In the genomic region with DNA sequence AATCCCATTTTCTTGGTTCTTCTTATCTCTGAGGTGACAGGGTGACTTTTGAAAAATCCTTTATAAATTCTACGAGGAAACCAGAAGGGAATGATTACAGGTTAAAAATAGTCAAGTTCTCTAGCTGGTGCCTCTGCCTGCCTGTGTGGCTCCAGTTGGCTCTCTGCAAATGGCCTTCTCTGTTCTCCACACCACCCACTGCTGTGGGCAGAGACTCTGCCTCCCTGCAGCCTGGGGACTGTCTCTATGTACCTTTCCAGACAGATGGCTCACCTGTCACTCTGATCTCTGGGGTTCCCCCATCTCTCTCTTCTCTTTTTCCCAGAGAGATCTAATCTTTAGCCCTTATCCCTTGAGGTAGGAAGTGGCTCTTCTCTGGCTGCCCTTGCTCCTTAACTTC, we compare ENCODE assay signal across 19 mouse cellular contexts.
A peak's percentile ranks its signal among the peaks of the same experiment; 100 is the strongest.
DNase-seq lines count a peak whose midpoint lies in the region.
"Had no signal": no experiment of that assay in that cellular context is flagged by ENCODE, and none has a peak within 500 bp of the region (broad histone marks: within the 10 kb centered on the region; RNA-seq: fewer than 3 reads in every experiment).

No protein-coding gene starts in this region.

- peak; percentile 35 to 45 for DNase-seq in frontal cortex, postnatal 36 days (ENCODE audit: low spot score in 2 of 2)
- no peak for DNase-seq in frontal cortex, postnatal 10 days (ENCODE audit: low spot score in 2 of 2)
- DNase-seq in left cerebral cortex, postnatal 25 days (ENCODE audit: low spot score in 2 of 2), result peak; percentile 11 to 66
- DNase-seq in left cerebral cortex, postnatal 10 days (ENCODE audit: extremely low spot score in 1 of 2, low spot score in 2 of 2), result no peak
- DNase-seq in right cerebral cortex, adult 2 months (ENCODE audit: low spot score in 2 of 2), result peak; percentile 27 to 41
- DNase-seq in right cerebral cortex, postnatal 14 days, result no peak
- peak; percentile 23 to 43 for DNase-seq in right cerebral cortex, postnatal 36 days (ENCODE audit: low spot score in 2 of 2)
- DNase-seq in spleen, adult 18-20 months, result no peak
- DNase-seq: adrenal gland, adult 2 months; adrenal gland, postnatal 14 days; cerebellum, adult 11-12 months; cerebellum, adult 8-10 months; cerebellum, postnatal 10 days; cerebellum, postnatal 36 days; embryo, embryonic 11 days; gastrocnemius, postnatal 25 days; heart, adult 18-20 months; heart, postnatal 10 days; heart, postnatal 36 days had no signal

- intact Hi-C loops in left cerebral cortex, postnatal 25 days (cut with DNase I), result no loop called here
- intact Hi-C loops in left cerebral cortex, postnatal 10 days (cut with DNase I), result no loop called here

Comparison
In these comparisons a context has a peak if more than half of its experiments do, and no peak if none do; other contexts are left out.
1. DNase-seq: peak in frontal cortex, postnatal 36 days (2 of 2), left cerebral cortex, postnatal 25 days (2 of 2), right cerebral cortex, adult 2 months (2 of 2) and right cerebral cortex, postnatal 36 days (2 of 2); none in frontal cortex, postnatal 10 days (0 of 2), left cerebral cortex, postnatal 10 days (0 of 2), right cerebral cortex, postnatal 14 days (single experiment) and spleen, adult 18-20 months (0 of 2).